Mouse (Mus musculus): ENCODE measurements around the gene Rnf220.

- no peak for TF ChIP-seq CTCF (IDR thresholded peaks at IDR 0.05; ENCODE audit: extremely low read depth, insufficient read depth, low read length)
- no peak for TF ChIP-seq POLR2A (IDR thresholded peaks at IDR 0.05; ENCODE audit: extremely low read depth, insufficient read depth, low read length)
Observed at GRCm38 (mm10) chr4:117373324-117374077, 123.4 kb downstream of the Rnf220 start.

Data from cortical plate, adult 2 months (tissue).